Mouse (Mus musculus): ENCODE measurements around the gene Gsg1l.

Gene Gsg1l

DNA sequence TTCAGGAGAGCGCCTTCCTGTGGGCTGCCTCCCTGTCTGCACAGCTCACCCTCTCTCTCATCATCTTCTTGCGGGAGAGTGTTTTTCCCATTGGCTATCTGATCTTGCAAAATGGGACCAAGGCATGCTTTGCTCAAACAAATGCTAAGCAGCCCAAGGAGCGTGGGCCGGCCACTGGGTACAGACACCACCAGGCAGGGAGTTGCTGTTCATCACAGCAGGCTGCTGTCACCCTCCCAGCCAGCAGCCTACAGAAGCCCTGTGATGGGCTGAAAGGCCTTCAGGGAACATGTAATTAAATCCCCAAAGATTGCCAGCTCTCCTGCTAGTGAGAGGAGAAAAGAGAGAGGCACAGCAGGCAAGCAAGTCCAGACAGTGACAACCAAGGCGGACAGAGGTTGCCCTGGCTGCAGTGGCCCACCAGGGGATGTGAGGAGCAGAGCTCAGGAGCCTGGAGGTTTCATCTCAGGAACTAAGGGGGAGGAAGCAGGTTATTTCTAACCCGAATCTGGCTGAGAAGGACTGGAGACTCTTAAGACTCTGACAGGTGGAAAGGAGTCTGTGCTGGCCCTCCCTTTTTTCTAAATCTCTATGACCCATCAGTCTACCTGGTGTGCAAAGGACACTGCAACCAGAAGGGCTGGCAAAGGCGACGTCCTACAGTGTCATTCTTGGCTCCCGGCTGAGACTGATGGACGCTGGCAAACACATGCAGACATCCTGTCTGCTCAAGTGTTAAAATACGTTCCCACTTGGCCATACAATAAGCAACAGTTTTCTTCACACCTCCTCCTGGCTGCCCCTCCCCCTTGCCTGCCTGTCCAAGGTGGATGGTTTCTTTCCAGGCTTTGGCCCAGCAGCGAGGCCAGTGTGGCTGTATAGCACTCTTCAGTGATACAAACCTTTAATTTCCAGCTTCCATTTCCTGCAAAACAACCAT, 98.0 kb downstream of the Gsg1l start:
- CTCF ChIA-PET: no interaction called here

DNA sequence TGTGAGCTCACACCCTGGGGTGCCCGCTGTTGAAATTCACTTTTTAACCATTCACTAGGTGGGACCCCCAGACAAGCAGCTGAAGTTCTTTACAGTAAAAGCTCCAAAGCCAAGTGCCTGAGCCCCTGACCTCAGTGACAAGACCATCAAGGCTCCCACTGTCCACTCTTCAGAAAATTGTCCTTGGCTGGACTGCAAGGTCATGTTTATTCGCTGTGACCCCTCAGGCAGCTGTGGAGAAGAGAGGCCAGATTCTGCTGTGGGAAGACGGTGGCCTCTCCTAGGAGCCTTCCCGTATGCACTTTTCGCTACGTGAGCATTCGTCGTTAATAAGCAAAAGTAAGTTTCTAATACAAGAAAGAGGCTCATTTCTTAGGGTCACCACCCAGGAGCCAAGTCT, 102.6 kb downstream of the Gsg1l start:
- CTCF ChIA-PET: no interaction called here

GRCm38 (mm10) chr7:125976695-125977094, 105.5 kb downstream of the Gsg1l start:
- CTCF ChIA-PET: no interaction called here

- CTCF ChIA-PET: no interaction called here
Observed at GRCm38 (mm10) chr7:125975414-125975813, 106.8 kb downstream of the Gsg1l start.

GRCm38 (mm10) chr7:125973874-125974273, 108.3 kb downstream of the Gsg1l start:
- CTCF ChIA-PET: no interaction called here

DNA sequence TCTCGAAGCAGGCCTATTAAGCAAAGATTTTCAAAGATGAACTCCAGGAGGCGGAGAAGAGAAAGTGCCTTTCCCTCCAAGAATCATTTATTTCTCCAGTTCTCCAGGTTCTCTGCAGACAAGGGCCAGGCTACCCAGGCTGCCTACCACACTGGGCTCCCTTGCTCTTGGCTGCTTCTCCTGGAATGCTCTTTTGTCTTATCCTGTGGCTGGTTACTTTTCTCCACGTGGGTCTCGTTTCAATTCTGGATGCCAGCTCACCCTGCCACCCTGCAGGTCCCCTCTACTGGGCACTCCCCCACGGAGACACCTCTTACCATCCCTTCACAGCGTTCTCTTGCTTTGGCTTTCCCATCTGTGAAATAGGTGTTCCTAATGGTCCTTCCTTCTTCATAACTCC, 109.4 kb downstream of the Gsg1l start:
- CTCF ChIA-PET: no interaction called here

GRCm38 (mm10) chr7:125972174-125972672, 110.0 kb downstream of the Gsg1l start:
- CTCF ChIA-PET: no interaction called here

- CTCF ChIA-PET: no interaction called here
Observed at GRCm38 (mm10) chr7:125969076-125969475, 113.1 kb downstream of the Gsg1l start.

DNA sequence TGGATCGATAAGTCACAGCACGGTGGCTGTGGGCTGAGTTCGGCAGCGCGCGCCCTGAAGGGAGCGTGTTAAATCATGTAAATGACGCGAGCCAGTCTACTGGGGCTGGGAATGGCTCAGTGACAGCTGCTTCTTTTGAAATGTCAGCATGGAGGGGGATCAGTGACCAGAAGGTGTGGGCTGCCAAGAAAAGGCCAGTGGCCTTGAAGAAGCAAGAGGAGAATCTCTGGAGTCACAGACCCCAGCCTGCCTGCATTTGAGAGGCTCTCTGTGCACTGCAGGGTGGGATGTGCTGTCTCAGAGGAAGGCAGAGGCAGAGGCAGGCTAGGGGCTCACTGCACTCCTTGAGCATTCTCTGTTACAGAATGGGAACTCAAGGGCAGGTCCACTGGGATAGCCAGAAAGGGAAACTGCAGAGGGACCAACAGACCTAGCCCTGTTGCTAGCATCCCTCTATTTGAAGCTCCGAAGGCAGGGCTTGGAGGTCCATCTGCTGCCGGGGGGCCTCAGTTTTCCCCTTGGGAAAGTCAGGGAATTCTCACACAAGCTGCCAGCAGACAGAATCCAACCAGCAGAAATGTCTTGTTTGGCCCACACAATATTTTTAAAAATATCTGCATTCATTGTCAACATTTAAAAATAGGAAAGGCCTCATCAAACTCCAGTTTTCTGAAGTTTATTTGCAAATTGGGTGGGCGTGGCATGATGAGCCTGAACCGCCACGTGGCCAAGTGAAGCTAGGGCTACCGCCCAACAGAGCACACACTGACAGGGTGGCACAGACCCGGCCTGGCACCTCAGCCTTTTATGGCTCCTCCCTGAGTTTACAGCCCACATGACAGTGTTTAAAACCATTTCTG, 115.6 kb downstream of the Gsg1l start:
- CTCF ChIA-PET: no interaction called here

DNA sequence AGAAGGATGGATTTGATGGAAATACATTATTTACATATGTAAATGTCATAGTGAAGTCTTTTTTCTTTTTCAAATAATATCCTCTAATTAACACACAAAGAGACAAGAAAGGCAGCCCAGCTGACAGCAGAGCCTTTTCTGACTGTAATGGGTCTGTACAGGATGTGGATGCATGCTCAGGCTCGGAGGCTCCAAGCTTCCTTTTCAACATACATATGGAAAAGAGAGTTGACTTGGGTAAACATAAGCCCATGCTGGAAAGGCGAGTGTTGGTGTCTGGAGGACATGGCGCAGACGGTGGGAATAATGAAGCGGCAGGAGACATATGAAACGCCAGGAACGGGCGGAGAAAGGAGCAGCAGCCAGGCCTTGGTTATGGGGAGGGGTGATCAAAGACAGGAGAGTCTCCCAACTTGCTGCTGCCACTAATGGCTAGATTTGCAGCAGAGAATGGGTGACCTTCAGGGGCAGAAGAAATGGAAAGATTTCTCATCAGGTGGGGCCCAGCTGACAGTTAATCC, 118.1 kb downstream of the Gsg1l start:
- CTCF ChIA-PET: no interaction called here

- CTCF ChIA-PET: no interaction called here
Observed at GRCm38 (mm10) chr7:125959294-125960048, 122.7 kb downstream of the Gsg1l start.

DNA sequence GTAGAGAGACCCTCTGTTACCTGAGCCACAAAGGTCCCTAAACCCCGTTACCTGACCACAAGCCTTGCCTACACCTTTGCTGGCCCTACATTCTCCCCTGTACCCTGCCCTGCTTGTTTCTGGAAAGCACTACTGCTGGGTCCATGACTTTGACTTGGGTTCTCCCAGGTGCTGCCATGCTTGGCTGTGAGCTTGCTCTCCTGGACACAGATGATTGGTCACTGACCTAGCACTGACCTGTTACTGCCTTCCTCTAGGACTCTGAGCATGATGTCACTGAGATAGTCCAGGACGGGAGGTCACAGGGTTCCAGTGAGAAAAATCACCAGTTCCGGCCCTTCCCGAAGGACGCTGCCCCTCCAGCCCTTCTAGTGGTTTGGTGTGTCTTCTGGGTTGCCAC, 123.4 kb downstream of the Gsg1l start:
- CTCF ChIA-PET: no interaction called here

- CTCF ChIA-PET: no interaction called here
Observed at GRCm38 (mm10) chr7:125954994-125955393, 127.2 kb downstream of the Gsg1l start.

GRCm38 (mm10) chr7:125954356-125954878, 127.8 kb downstream of the Gsg1l start:
- CTCF ChIA-PET: no interaction called here

GRCm38 (mm10) chr7:125953844-125954243, 128.4 kb downstream of the Gsg1l start:
- CTCF ChIA-PET: no interaction called here

GRCm38 (mm10) chr7:125951911-125952310, 130.3 kb downstream of the Gsg1l start:
- CTCF ChIA-PET: no interaction called here

GRCm38 (mm10) chr7:125948973-125949372, 133.2 kb downstream of the Gsg1l start:
- CTCF ChIA-PET: no interaction called here

GRCm38 (mm10) chr7:125945915-125946314, 136.3 kb downstream of the Gsg1l start:
- CTCF ChIA-PET: no interaction called here

DNA sequence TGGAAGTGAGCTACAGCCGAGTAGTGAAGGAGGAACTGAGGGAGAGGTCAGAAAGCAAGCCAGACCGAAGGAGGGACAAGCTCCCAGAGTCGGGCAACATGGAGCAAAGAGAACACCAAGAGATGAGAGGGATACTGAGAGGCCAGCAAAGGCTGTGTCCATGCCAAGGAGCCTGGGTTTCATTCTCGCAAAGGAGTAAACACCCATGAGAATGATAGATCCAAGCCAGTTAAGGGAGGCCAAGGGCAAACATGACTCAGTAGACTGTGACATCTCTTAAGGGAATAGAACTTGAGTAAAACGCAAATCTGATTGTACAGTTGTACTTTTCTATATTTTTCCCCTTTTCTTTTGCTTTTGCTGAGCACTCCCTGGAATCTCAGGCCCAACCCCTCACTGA, 137.6 kb downstream of the Gsg1l start:
- CTCF ChIA-PET: no interaction called here

DNA sequence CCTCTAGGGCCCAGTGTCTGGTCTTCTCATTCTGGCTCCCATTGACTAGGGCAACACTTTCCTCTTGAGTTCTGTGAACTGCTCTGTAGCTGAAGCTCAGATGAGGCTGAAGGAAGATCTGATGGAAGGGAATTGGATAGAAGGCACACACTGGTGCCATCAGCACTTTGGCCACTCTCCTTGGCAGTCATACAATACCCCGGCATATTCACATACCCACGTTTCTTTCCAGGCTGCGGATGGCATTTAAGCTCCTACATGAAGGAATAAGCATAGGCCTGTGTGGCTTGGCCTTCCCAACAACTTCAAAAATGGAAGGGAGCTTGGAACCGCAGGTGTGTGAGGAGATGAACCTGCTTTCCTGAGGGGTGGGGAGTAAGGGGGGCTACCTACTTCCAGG, 138.7 kb downstream of the Gsg1l start:
- CTCF ChIA-PET: no interaction called here

DNA sequence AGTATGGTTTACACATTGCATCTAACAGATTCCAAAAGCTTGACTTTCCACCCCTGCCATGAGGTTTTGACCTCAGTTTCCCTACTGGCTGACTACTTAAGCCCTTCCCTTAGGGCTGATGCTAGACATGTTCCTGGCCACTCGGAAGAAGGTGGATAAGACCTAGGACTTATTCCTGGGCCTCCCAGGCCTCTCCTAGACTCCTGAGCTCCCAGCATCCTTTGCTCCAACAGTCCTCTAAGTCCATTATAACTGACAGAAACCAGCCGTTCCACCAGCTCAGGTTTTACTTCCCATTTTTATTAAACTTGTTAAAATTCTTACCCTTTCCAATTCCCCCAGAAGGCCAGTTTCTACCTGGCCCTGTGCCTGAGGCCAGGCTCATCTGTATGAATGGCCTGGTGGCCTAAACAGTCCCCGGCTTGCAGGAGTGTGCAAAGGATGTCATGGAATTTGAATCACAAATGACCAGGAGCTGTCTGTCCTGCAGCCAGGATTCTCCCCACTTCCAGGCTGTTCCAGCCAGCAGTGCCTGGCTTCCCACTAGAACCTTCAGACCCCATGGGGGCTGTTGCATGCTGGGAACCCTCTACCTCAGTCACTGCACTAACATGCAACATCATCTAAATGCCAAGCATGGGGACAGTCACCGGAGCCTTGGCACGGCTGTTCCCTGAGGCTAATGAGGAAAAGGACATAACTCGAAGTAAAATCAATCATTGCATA, 139.7 kb downstream of the Gsg1l start:
- CTCF ChIA-PET: interaction anchor here (0.6 kb wide), 1 partner anchor 230 kb away, joined by 3 read pairs; no protein-coding TSS in a partner anchor
